Comparison of ENCODE assay signal across 8 mouse cellular contexts in genomic region chr8:105171116-105172002, GRCm38 (mm10). TPM values are rescaled to one million over a fixed set of nuclear protein-coding genes. Genes with fewer than 3 reads are reported as not detected.
DNase-seq lines count a peak whose midpoint lies in the region; ATAC-seq and TF ChIP-seq lines count a peak whose summit lies in the region.

No protein-coding gene starts in this region.

- peak overlapping the region; percentile 91 for H3K4me3 ChIP-seq in midbrain, embryonic 11.5 days (ENCODE audit: low read depth, low read length)

- in situ Hi-C loops in Patski (cut with MboI; ENCODE audit: low pct_unique_long_range_greater_than_20kb), result no loop called here

- peak overlapping the region; percentile 95 for H3K27ac ChIP-seq in midbrain, embryonic 11.5 days (ENCODE audit: low read depth, low read length)

- WGBS in midbrain, embryonic 11.5 days, result under 1% methylated on average over 91 of the region's 92 CpGs

- DNase-seq in Patski (ENCODE audit: low read depth, low spot score), result no peak
- DNase-seq in cerebellum, postnatal 25 days, result peak; percentile 65 to 66
- peak; percentile 67 for DNase-seq in gastrocnemius, postnatal 10 days
- peak; percentile 45 for DNase-seq in left cerebral cortex, postnatal 4 days
- peak; percentile 97 for DNase-seq in midbrain, embryonic 11.5 days (ENCODE audit: low spot score, missing footprints)
- peak; percentile 53 for DNase-seq in right cerebral cortex, postnatal 4 days
- DNase-seq in urinary bladder, postnatal 4 days (ENCODE audit: low spot score in 2 of 2), result peak; percentile 61 to 67

- intact Hi-C loops in left cerebral cortex, postnatal 4 days (cut with DNase I), result no loop called here

- H3K9ac ChIP-seq in midbrain, embryonic 11.5 days (ENCODE audit: low read length), result peak overlapping the region; percentile 98

- TF ChIP-seq CTCF in Patski (IDR thresholded peaks at IDR 0.05), result no peak

- H3K4me1 ChIP-seq in midbrain, embryonic 11.5 days (ENCODE audit: control insufficient read depth, insufficient read depth, low read length), result peaks cover 7% of the 10 kb centered on the region

- H3K4me2 ChIP-seq in midbrain, embryonic 11.5 days, result peak overlapping the region; percentile 62

- POLR2A ChIA-PET in Patski (lab: Charles Lee), result interaction anchor here (0.7 kb wide), 1 partner anchor 19 kb away, joined by 3 read pairs; no protein-coding TSS in a partner anchor

- peak; percentile 49 for ATAC-seq in Patski
- ATAC-seq in inflammation-experienced regulatory T-cells, adult 6 months, result peak; percentile 53
- peak; percentile 28 for ATAC-seq in midbrain, embryonic 11.5 days (ENCODE audit: low FRiP score)

- CTCF ChIA-PET in Patski (lab: Charles Lee), result no interaction called here

- no peaks in the 10 kb centered on the region for H3K27me3 ChIP-seq in Patski
- no peaks in the 10 kb centered on the region for H3K27me3 ChIP-seq in midbrain, embryonic 11.5 days (ENCODE audit: control insufficient read depth, insufficient read depth, low read length)

- no peaks in the 10 kb centered on the region for H3K9me3 ChIP-seq in midbrain, embryonic 11.5 days (ENCODE audit: control insufficient read depth, low read length)

- H3K36me3 ChIP-seq in midbrain, embryonic 11.5 days (ENCODE audit: control insufficient read depth, insufficient read depth, low read length), result no peaks in the 10 kb centered on the region

RNA-seq across cellular contexts. Expression of gene Cbfb, which starts 0.9 kb away (rescaled TPM):
- 64.4 TPM for polyA plus RNA-seq in Patski (2021)
- total RNA-seq in gastrocnemius, postnatal 10 days (2021), result 10 to 100 TPM; 39.8 to 46.9 TPM
- polyA plus RNA-seq in inflammation-experienced regulatory T-cells, adult 6 months (2017; shearing (Covaris generic)), result 10 to 100 TPM; 34.4 to 53.8 (median 42.1) TPM
- 10 to 100 TPM; 39.0 to 47.0 TPM for total RNA-seq in left cerebral cortex, postnatal 4 days (2021)
- 49.8 and 60.2 TPM in 2 replicates for polyA plus RNA-seq in midbrain, embryonic 11.5 days (2014; fragmentation: Nextera tagmentation; extraction: Ambion mirVana)

RNA-seq across cellular contexts. Expression of gene Ces4a, which starts 39.8 kb away (rescaled TPM):
- not detected for polyA plus RNA-seq in Patski (2021)
- total RNA-seq in gastrocnemius, postnatal 10 days (2021), result not detected
- not detected for polyA plus RNA-seq in inflammation-experienced regulatory T-cells, adult 6 months (2017; shearing (Covaris generic))
- not detected for total RNA-seq in left cerebral cortex, postnatal 4 days (2021)
- not detected in 2 replicates for polyA plus RNA-seq in midbrain, embryonic 11.5 days (2014; fragmentation: Nextera tagmentation; extraction: Ambion mirVana)

RNA-seq across cellular contexts. Expression of gene D230025D16Rik, which starts 53.6 kb away (rescaled TPM):
- 23.1 TPM for polyA plus RNA-seq in Patski (2021)
- total RNA-seq in gastrocnemius, postnatal 10 days (2021), result 10 to 100 TPM; 16.1 to 18.4 TPM
- 10 to 100 TPM; 11.1 to 14.6 (median 12.1) TPM for polyA plus RNA-seq in inflammation-experienced regulatory T-cells, adult 6 months (2017; shearing (Covaris generic))
- total RNA-seq in left cerebral cortex, postnatal 4 days (2021), result 10 to 100 TPM; 30.9 to 33.0 TPM
- 32.3 and 32.9 TPM in 2 replicates for polyA plus RNA-seq in midbrain, embryonic 11.5 days (2014; fragmentation: Nextera tagmentation; extraction: Ambion mirVana)
